Mouse (Mus musculus) kidney, postnatal 36 days (tissue): ENCODE data around the gene Myzap.

Experiments used
- DNase-seq, 2 experiments: peaks; one replicate each; pipeline ENCODE4 v3.0.0; 2021 to 2022; ENCODE audit warnings: mixed read lengths in 2 of 2

The Myzap gene

GRCm38 (mm10) chr9:71599861-71600260 is 7.7 kb upstream of the Myzap start:
- no peak for DNase-seq

- no peak for DNase-seq
Measured at GRCm38 (mm10) chr9:71596888-71597287, 4.7 kb upstream of the Myzap start.

- DNase-seq, result no peak
Measured at GRCm38 (mm10) chr9:71592577-71593285, 571 bp upstream of the Myzap start.

GRCm38 (mm10) chr9:71591106-71591505 is 1.1 kb downstream of the Myzap start:
- no peak for DNase-seq

- DNase-seq, result no peak
Measured at GRCm38 (mm10) chr9:71589771-71590170, 2.4 kb downstream of the Myzap start.

GRCm38 (mm10) chr9:71588930-71589592 is 3.1 kb downstream of the Myzap start:
- no peak for DNase-seq

- peak in 1 of 2 experiments; percentile 49 for DNase-seq
Measured at GRCm38 (mm10) chr9:71586408-71586807, 5.8 kb downstream of the Myzap start.

GRCm38 (mm10) chr9:71582771-71583170 is 9.4 kb downstream of the Myzap start:
- DNase-seq, result no peak

GRCm38 (mm10) chr9:71578896-71579564 is 13.1 kb downstream of the Myzap start:
- no peak for DNase-seq

- DNase-seq, result no peak
Measured at GRCm38 (mm10) chr9:71574440-71574839, 17.7 kb downstream of the Myzap start.

GRCm38 (mm10) chr9:71573771-71574340 is 18.3 kb downstream of the Myzap start:
- no peak for DNase-seq

GRCm38 (mm10) chr9:71571150-71571633 is 21.0 kb downstream of the Myzap start:
- no peak for DNase-seq

- DNase-seq, result no peak
Measured at GRCm38 (mm10) chr9:71570170-71570569, 22.0 kb downstream of the Myzap start.

GRCm38 (mm10) chr9:71568323-71568942 is 23.7 kb downstream of the Myzap start:
- DNase-seq, result no peak

GRCm38 (mm10) chr9:71567391-71567790 is 24.8 kb downstream of the Myzap start:
- no peak for DNase-seq

- DNase-seq, result no peak
Measured at GRCm38 (mm10) chr9:71566763-71567162, 25.4 kb downstream of the Myzap start.

GRCm38 (mm10) chr9:71557737-71558136 is 34.4 kb downstream of the Myzap start:
- peak in 1 of 2 experiments; percentile 60 for DNase-seq

- no peak for DNase-seq
Measured at GRCm38 (mm10) chr9:71554001-71554400, 38.2 kb downstream of the Myzap start.

GRCm38 (mm10) chr9:71550176-71550575 is 42.0 kb downstream of the Myzap start:
- DNase-seq, result no peak

GRCm38 (mm10) chr9:71547704-71548275 is 44.4 kb downstream of the Myzap start:
- DNase-seq, result no peak

GRCm38 (mm10) chr9:71544831-71545230 is 47.3 kb downstream of the Myzap start:
- no peak for DNase-seq

GRCm38 (mm10) chr9:71543443-71544222 is 48.5 kb downstream of the Myzap start:
- peak; percentile 78 to 95 for DNase-seq
